Mouse (Mus musculus) adipocyte (in vitro differentiated cells): Measurements from ENCODE around the gene Adamtsl4.

Source experiments
- DNase-seq: peaks from one replicate; pipeline ENCODE4 v3.0.0-alpha.2; 2016; ENCODE audit warnings: low spot score

The Adamtsl4 gene

DNA sequence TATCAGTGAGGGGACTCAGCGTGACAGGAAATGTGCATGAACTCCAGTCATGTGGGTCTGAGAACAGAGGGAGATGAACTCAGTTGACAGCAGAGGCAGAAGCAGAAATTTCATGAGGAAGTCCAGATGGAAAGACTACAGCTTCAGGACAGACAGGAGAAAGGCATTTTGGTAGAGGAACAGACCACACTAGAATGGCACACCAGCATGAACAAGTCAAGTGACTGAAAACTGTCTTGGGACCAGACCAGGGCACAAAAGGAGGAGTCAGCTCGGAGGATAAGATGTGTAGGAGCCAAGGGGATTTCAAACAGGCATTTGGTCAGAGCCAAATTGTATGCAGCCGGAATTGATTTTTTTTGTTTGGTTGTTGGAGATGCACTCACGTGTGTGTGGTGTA, 52.1 kb downstream of the Adamtsl4 start:
- peak; percentile 45 for DNase-seq

GRCm38 (mm10) chr3:95632648-95633588, 54.8 kb downstream of the Adamtsl4 start:
- peak; percentile 62 for DNase-seq

DNA sequence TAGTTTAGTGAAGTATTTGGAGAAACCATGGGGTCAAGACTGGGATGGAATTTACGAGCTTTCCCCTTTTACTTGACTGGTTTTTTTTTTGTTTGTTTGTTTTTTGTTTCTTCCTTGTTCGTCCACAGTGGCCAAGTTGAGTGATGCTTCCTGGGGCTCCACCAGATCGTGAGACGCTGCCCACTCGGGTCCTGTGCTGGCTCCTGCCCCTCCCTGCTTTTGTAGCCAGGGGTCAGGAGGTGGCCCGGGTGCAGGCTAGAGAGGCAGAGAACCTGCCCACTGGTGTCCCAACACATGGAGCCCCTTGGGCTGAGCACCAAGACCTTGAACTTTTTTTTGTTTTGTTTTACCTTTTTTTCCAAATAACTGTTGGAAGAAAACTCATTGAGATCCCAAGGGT, 56.4 kb downstream of the Adamtsl4 start:
- no peak for DNase-seq

- DNase-seq = no peak
Measured at GRCm38 (mm10) chr3:95630856-95631255, 56.9 kb downstream of the Adamtsl4 start.

GRCm38 (mm10) chr3:95629755-95630154, 58.0 kb downstream of the Adamtsl4 start:
- no peak for DNase-seq

DNA sequence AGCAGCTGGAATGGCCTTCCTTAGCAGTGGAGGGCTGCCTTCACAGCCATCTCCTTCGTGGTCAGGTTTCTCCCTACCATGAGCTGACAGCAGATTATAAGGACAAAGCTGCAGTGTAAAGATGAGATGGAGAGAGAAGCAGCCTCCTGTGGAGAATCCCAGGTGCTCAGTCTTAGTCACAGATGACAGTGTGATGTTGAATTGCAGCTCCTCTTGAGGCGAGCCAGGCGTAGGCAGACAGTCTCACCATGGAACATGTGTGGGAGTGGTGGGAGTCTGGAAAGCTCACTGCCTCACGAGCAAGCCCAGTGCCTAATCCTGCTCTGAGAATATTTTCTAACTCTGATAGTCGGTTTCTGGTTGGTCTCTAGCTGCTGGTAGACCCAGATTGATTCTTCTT, 60.0 kb downstream of the Adamtsl4 start:
- no peak for DNase-seq
